Mouse (Mus musculus) ES-E14 (cell line): ENCODE data around the gene Cenpf.

Source experiments
- CHD2 ChIP-seq: IDR thresholded peaks from 2 replicates; pipeline ENCODE4 v1.6.1; 2014; ENCODE audit warnings: mild to moderate bottlenecking, low read depth, low read length, inconsistent platforms
- HCFC1 ChIP-seq: IDR thresholded peaks from 2 replicates; pipeline ENCODE4 v1.6.1; 2012; ENCODE audit warnings: low read length, inconsistent platforms, borderline replicate concordance; ENCODE audit not compliant: insufficient read depth
- MAFK ChIP-seq: IDR thresholded peaks from 2 replicates; pipeline ENCODE4 v1.6.1; 2014; ENCODE audit warnings: mild to moderate bottlenecking, low read depth, low read length, inconsistent platforms; ENCODE audit not compliant: insufficient read depth
- ZC3H11A ChIP-seq: IDR thresholded peaks from 2 replicates; pipeline ENCODE4 v1.6.1; 2012; ENCODE audit warnings: low read depth, mild to moderate bottlenecking, inconsistent platforms, low read length, borderline replicate concordance
- ZNF384 ChIP-seq: IDR thresholded peaks from 2 replicates; pipeline ENCODE4 v1.6.1; 2012; ENCODE audit warnings: low read depth, low read length, inconsistent platforms

GRCm38 (mm10) chr1:189608039-189608438 lies 79.8 kb downstream of the Cenpf start:
- TF ChIP-seq HCFC1 (no peak), ZC3H11A (no peak), MAFK (no peak), ZNF384 (no peak), CHD2 (no peak)
